Mouse (Mus musculus) G1E (cell line): ENCODE data around the gene Gnao1. TPM values are rescaled to one million over a fixed set of nuclear protein-coding genes. Genes with fewer than 3 reads are reported as not detected.

ENCODE experiments used
- ATAC-seq: 2 replicates; pipeline ENCODE4 v1.8.0; 2016; ENCODE audit warnings: mild to moderate bottlenecking; ENCODE audit not compliant: insufficient number of reproducible peaks, poor library complexity, low FRiP score, severe bottlenecking; ENCODE audit errors: extremely low read depth
- DNase-seq: peaks from one replicate; pipeline ENCODE4 v3.0.0; 2012; ENCODE audit warnings: low spot score
- H3K27me3 ChIP-seq: 2 replicates; pipeline ENCODE4 v1.6.1; 2012; ENCODE audit warnings: mild to moderate bottlenecking, low read length, inconsistent platforms; ENCODE audit not compliant: insufficient read depth
- H3K36me3 ChIP-seq: replicated peaks from 2 replicates; pipeline ENCODE3; 2012; ENCODE audit warnings: mild to moderate bottlenecking, inconsistent platforms
- H3K4me1 ChIP-seq: 2 replicates; pipeline ENCODE4 v1.6.1; 2012; ENCODE audit warnings: low read depth, low read length, inconsistent platforms, mixed read lengths; ENCODE audit not compliant: insufficient read depth
- H3K4me3 ChIP-seq: 2 replicates; pipeline ENCODE4 v1.5.1; 2012; ENCODE audit warnings: low read depth, mild to moderate bottlenecking, inconsistent platforms, low read length, moderate library complexity, mixed read lengths
- H3K9me3 ChIP-seq: replicated peaks from 2 replicates; pipeline ENCODE4 v1.6.1; 2012; ENCODE audit warnings: inconsistent platforms
- CTCF ChIP-seq: IDR thresholded peaks from 2 replicates; pipeline ENCODE4 v1.5.1; 2012; ENCODE audit warnings: low read depth, low read length, inconsistent platforms, mixed read lengths
- GATA1 ChIP-seq: IDR thresholded peaks from 2 replicates; pipeline ENCODE4 v1.6.1; 2012; ENCODE audit warnings: borderline replicate concordance, low read length, inconsistent platforms, mixed read lengths
- GATA2 ChIP-seq: IDR thresholded peaks from 2 replicates; pipeline ENCODE4 v1.6.1; 2012; ENCODE audit warnings: low read depth, low read length, inconsistent platforms, borderline replicate concordance
- POLR2AphosphoS5 ChIP-seq: IDR thresholded peaks from 2 replicates; pipeline ENCODE4 v1.6.1; 2012; ENCODE audit warnings: low read depth, low read length, inconsistent platforms; ENCODE audit not compliant: insufficient replicate concordance
- TAL1 ChIP-seq: conservative IDR thresholded peaks from 2 replicates; pipeline ENCODE4 v1.6.1; 2012; ENCODE audit warnings: low read depth, low read length, inconsistent platforms, mixed read lengths
- polyA plus RNA-seq: library from polyadenylated mRNA; stranded (reverse); fragments of >175 nt; gene quantifications from 2 replicates; pipeline ENCODE4 v1.2.3, GENCODE M21; 2012
- total RNA-seq, 2 experiments: library from RNA; stranded (forward) in 1 of 2; stranded (reverse) in 1 of 2; fragments of 200-1000 nt in 1 of 2; fragments of >200 nt in 1 of 2; fragmentation: Nextera tagmentation in 1 of 2; gene quantifications; 2 replicates each; pipeline ENCODE4 v1.2.3; 2014 to 2017

The Gnao1 gene
- total and polyA plus RNA-seq, 3 experiments: 0.27 TPM; not detected in 2

DNA sequence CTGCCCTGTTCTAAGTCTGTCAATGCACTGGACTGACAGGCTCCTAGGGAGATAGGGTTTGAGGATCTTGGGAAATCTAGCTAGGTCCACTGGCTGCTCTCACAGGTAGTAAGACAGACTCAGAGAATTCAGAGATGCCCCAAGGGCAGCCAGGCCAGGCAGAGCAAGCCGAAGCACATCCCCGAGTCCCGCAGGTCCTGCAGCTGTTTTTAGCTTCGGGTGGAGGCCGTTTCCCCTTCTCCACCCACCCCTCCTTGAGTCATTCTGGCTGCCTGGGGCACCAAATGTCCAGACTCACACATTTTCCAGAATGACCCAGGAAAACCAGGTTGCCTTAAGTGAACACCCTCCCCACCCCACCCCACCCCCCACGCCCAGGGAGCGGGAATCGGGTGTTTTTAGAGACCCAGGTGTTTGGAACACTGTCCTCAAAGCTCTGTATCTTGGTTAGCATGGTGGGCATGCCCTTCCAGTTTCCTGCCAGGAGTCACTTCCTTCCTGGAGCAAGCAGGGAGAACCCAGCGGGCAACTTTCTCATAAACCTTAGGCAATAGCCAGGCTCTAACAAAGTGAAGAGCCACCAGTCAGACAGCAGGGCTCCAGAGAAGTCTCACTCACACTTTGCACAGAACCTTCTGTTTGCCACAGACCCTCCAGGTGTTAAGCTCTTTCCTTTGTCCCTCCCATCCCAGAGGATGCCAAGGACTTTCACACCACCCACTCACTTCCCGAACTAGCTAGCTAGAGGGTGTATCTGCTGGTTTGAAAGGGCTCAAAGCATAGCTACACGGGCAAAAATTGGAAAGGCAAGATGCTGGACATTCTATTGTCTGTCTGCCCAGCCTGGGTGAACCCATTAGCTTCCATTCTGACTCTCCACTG is 131.0 kb downstream of the Gnao1 start:
- no peak for ATAC-seq
- H3K4me3 ChIP-seq: no peak overlapping the region
- TF ChIP-seq GATA2 (no peak), POLR2AphosphoS5 (no peak), GATA1 (no peak), CTCF (no peak), TAL1 (no peak)
- no peaks in the 10 kb centered on the region for H3K4me1 ChIP-seq
- peaks cover 4% of the 10 kb centered on the region for H3K27me3 ChIP-seq
- no peaks in the 10 kb centered on the region for H3K9me3 ChIP-seq
- DNase-seq: no peak
- H3K36me3 ChIP-seq: no peaks in the 10 kb centered on the region

- Histone ChIP-seq H3K4me3 (no peak overlapping the region), H3K27me3 (peaks cover 4% of the 10 kb centered on the region), H3K36me3 (no peaks in the 10 kb centered on the region), H3K4me1 (no peaks in the 10 kb centered on the region), H3K9me3 (no peaks in the 10 kb centered on the region)
- no peak for ATAC-seq
- DNase-seq: no peak
- TF ChIP-seq GATA1: no peak
- TF ChIP-seq POLR2AphosphoS5: no peak
- no peak for TF ChIP-seq GATA2
- no peak for TF ChIP-seq TAL1
- TF ChIP-seq CTCF: no peak
Measured at GRCm38 (mm10) chr8:93941636-93942054, 131.9 kb downstream of the Gnao1 start.

- H3K4me3 ChIP-seq: no peak overlapping the region
- no peaks in the 10 kb centered on the region for H3K36me3 ChIP-seq
- ATAC-seq: no peak
- no peaks in the 10 kb centered on the region for H3K9me3 ChIP-seq
- DNase-seq: no peak
- peaks cover 4% of the 10 kb centered on the region for H3K27me3 ChIP-seq
- no peaks in the 10 kb centered on the region for H3K4me1 ChIP-seq
- no peak for TF ChIP-seq POLR2AphosphoS5
Measured at GRCm38 (mm10) chr8:93945781-93946180, 136.0 kb downstream of the Gnao1 start.

GRCm38 (mm10) chr8:93946397-93946796 is 136.6 kb downstream of the Gnao1 start:
- no peaks in the 10 kb centered on the region for H3K36me3 ChIP-seq
- DNase-seq (no peak), ATAC-seq (no peak)
- no peak overlapping the region for H3K4me3 ChIP-seq
- no peaks in the 10 kb centered on the region for H3K9me3 ChIP-seq
- H3K4me1 ChIP-seq: no peaks in the 10 kb centered on the region
- peaks cover 6% of the 10 kb centered on the region for H3K27me3 ChIP-seq
- no peak for TF ChIP-seq POLR2AphosphoS5
- TF ChIP-seq TAL1: no peak
- no peak for TF ChIP-seq GATA1

GRCm38 (mm10) chr8:93950133-93950532 is 140.4 kb downstream of the Gnao1 start:
- TF ChIP-seq TAL1 (no peak), POLR2AphosphoS5 (no peak), GATA1 (no peak), CTCF (no peak), GATA2 (no peak)
- DNase-seq: no peak
- Histone ChIP-seq H3K36me3 (no peaks in the 10 kb centered on the region), H3K9me3 (no peaks in the 10 kb centered on the region), H3K4me1 (no peaks in the 10 kb centered on the region), H3K27me3 (peaks cover 10% of the 10 kb centered on the region), H3K4me3 (no peak overlapping the region)
- no peak for ATAC-seq

DNA sequence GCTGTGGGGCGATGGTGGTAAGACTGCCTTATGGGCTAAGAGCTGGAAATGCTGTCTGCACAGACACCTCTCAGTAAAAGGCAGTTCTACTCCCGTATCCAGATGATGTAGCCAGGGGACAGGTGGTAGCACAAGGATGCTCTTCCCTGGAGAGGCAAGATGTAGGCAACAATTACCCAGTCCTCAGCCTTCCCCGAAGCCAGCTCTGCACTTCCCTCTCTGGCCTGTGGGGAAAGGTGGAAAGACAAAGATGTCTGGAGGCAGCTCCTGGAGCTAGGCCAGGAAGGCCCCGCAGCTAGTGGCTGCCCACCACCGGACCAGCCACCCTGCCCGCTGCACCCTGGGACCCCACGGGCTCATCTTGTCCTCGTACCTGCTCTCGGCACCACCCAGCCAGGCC is 142.7 kb downstream of the Gnao1 start:
- Histone ChIP-seq H3K9me3 (no peaks in the 10 kb centered on the region), H3K4me1 (no peaks in the 10 kb centered on the region), H3K36me3 (no peaks in the 10 kb centered on the region), H3K27me3 (peaks cover 21% of the 10 kb centered on the region), H3K4me3 (no peak overlapping the region)
- DNase-seq (no peak), ATAC-seq (no peak)
- TF ChIP-seq POLR2AphosphoS5: no peak
- no peak for TF ChIP-seq TAL1
- no peak for TF ChIP-seq GATA2
- no peak for TF ChIP-seq CTCF
- TF ChIP-seq GATA1: no peak
